Mouse (Mus musculus): ENCODE measurements around the gene Meaf6. TPM values are rescaled to one million over a fixed set of nuclear protein-coding genes. Genes with fewer than 3 reads are reported as not detected.

Meaf6 gene
- polyA plus RNA-seq (2015; fragmentation: Nextera tagmentation; extraction: Ambion mirVana): 47.1 and 50.8 TPM in 2 replicates

DNA sequence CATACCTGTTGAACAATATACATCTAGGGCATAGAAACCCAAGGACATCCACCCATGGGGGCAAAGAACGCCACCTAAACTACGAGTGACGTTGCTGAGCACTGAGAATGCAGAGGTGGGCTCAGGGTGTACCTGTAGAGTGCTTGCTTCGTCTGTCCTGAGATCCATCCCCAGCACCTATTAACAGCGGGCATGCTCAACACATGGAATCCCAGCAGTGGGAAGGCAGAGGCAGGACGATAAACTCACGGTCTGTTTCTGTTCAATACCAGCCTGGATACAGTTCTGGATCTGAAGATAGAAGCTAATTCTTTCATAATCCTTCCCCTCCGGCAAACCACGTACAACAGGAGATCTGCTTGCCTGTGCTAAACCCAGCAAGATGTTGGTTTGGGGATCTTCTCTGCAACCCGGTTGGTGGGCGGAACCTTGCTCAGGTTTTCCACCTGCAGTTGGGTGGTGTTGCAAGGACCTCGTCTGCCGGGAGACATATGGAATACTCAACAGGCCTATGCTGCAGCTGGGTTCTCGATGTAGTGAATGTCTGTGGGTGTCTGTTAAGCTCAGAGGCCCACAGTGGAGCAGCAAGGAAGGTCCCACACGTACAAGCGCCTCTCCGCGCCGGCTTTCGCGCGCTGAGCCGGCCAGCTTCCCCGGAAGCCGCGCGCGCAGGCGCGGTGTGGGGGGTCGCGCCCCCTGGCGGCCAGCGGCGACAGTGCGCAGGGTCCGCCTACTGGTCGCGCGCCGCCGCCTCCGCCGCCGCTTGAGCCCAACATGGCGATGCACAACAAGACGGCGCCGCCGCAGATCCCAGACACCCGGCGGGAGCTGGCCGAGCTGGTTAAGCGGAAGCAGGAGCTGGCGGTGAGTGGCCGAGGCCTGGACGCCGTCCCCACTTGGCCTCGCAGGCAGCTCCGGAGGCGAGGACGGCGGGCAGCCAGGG is at the start of gene Meaf6:
Meaf6 (plus strand) TSS at position 732 of the 943 bp plus-strand sequence.
- peaks cover 9% of the 10 kb centered on the region for H3K4me1 ChIP-seq (replicated peaks)
- WGBS: 1% methylated on average over 63 of the region's 63 CpGs

DNA sequence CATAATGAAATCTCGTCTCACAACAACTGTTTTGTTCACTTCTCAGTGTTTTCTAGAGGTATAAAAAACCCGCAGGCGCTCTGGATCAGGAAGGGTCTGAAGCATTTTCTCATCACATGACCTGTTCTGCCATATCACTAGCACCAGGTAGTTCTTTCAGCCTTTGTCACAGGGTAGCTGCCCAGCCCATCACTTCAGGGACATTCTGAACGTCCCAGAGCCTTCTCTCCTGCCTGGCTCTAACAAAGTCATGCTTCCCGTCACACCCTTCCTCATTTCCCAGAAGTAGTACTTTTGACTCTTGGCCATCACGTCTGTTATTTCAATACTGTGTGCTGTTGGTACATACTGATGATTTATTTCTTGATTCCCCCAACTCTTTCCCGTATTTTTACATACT is 40.5 kb upstream of the Meaf6 start:
- ATAC-seq: no peak
- WGBS: 87% methylated on average over 7 of the region's 7 CpGs

More for the DNA sequence above, at the start of gene Meaf6:
- no peaks in the 10 kb centered on the region for H3K9me3 ChIP-seq
- H3K27ac ChIP-seq: peak within 1 kb of the TSS; percentile 98
- peak within 1 kb of the TSS; percentile 92 for H3K4me3 ChIP-seq (replicated peaks)
- H3K4me2 ChIP-seq (replicated peaks): peak within 1 kb of the TSS; percentile 87
- no peaks in the 10 kb centered on the region for H3K27me3 ChIP-seq (replicated peaks)
- peaks cover 4% of the 10 kb centered on the region for H3K36me3 ChIP-seq
- peak within 1 kb of the TSS; percentile 94 for H3K9ac ChIP-seq
- ATAC-seq: peak; percentile 96

DNA sequence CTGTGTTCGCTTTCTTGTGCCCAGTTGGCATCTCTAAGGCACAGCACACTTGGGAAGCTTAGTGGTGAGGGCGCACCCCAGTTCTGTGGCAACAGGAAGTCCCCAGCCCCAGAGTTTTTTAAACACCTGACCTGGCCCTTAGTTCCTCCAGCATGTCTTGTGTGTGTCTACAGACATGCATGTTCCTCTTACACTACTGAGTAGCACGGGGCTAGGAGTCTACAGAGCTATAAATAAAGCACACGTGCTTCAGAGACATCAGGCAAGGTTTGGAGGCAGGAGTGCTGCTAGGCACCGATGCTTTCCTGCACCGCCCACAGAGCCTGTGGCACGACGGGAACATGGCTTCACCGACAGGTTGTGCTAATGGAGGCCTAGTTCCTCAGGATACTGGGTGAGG is 29.5 kb upstream of the Meaf6 start:
- no peak for ATAC-seq
- Histone ChIP-seq H3K27me3 (replicated peaks) (no peaks in the 10 kb centered on the region), H3K36me3 (peaks cover 20% of the 10 kb centered on the region), H3K4me3 (replicated peaks) (no peak overlapping the region), H3K9me3 (no peaks in the 10 kb centered on the region), H3K9ac (no peak overlapping the region), H3K27ac (no peak overlapping the region), H3K4me1 (replicated peaks) (no peaks in the 10 kb centered on the region), H3K4me2 (replicated peaks) (no peak overlapping the region)
- 84% methylated on average over 9 of the region's 9 CpGs for WGBS

More for the DNA sequence above, 40.5 kb upstream of the Meaf6 start:
- Histone ChIP-seq H3K36me3 (peaks cover 54% of the 10 kb centered on the region), H3K27me3 (replicated peaks) (no peaks in the 10 kb centered on the region), H3K4me2 (replicated peaks) (no peak overlapping the region), H3K27ac (no peak overlapping the region), H3K4me1 (replicated peaks) (no peaks in the 10 kb centered on the region), H3K4me3 (replicated peaks) (no peak overlapping the region), H3K9ac (no peak overlapping the region), H3K9me3 (no peaks in the 10 kb centered on the region)

DNA sequence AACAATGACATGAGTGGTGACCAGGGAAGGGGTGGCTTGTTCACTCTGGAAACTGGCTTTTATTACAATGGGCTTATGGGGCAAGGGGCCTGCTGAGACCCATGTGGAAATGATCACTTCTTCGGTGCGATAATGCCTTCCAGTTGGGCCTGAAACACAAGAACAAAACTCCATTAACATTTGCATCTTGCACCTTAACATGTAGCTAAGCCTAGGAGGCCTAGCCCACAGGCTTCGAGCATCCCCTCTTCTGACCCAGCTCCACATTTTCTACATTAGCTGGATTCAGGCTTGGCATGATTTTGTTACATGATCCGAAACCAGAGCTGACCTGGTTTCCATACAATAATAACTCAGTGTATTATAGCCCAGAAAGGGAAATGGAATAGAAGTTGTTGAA is 28.5 kb upstream of the Meaf6 start:
- 97% methylated on average over 4 of the region's 4 CpGs for WGBS
- Histone ChIP-seq H3K27me3 (replicated peaks) (no peaks in the 10 kb centered on the region), H3K27ac (no peak overlapping the region), H3K4me1 (replicated peaks) (no peaks in the 10 kb centered on the region), H3K9me3 (no peaks in the 10 kb centered on the region), H3K36me3 (peaks cover 20% of the 10 kb centered on the region), H3K9ac (no peak overlapping the region), H3K4me3 (replicated peaks) (no peak overlapping the region), H3K4me2 (replicated peaks) (no peak overlapping the region)
- ATAC-seq: no peak

DNA sequence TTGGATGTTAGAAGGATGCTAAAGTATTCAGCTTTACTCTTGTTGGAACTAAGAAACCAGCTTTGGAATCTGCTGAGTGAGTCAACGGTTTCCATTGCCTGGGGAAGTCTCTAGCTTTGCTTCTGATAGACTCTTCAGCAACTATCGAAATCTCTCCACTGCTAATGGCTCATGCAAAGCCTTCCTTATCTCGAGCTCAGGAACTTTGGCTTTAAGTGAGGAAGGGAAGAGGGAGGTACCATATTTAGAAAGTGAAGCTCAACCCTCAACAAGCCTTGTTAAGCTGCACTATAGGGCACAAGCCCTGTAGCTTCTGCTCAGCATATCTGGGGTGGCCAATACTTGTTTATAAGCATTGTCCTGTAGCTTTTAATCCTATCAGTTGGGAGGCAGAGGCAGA is 27.7 kb upstream of the Meaf6 start:
- H3K36me3 ChIP-seq: peaks cover 16% of the 10 kb centered on the region
- whole genome bisulfite sequencing: 46% methylated on average over 3 of the region's 3 CpGs
- H3K27me3 ChIP-seq (replicated peaks): no peaks in the 10 kb centered on the region
- H3K9me3 ChIP-seq: no peaks in the 10 kb centered on the region
- H3K4me3 ChIP-seq (replicated peaks): no peak overlapping the region
- H3K4me2 ChIP-seq (replicated peaks): no peak overlapping the region
- H3K9ac ChIP-seq: no peak overlapping the region
- ATAC-seq: no peak
- H3K4me1 ChIP-seq (replicated peaks): no peaks in the 10 kb centered on the region
- H3K27ac ChIP-seq: no peak overlapping the region

DNA sequence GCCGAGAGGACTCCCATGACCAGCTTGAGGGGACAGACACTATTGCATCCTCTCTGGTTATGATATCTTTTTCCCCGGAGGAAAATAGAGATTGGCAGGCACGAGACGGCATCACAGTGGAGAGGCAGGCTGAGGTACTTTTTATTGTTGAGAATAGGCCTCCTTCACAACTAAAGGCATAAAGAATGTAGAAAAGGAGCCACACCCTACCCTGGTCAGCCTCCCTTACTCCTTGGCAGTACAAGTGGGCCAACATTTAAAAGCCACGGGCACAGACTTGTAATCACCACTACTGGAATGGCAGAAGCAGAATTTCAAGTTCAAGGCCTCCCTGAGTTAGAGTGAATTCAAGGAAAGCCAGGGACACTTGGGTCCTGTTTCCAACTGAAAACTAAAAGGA is 26.9 kb upstream of the Meaf6 start:
- 56% methylated on average over 5 of the region's 5 CpGs for WGBS
- Histone ChIP-seq H3K4me3 (replicated peaks) (no peak overlapping the region), H3K4me1 (replicated peaks) (no peaks in the 10 kb centered on the region), H3K36me3 (0 out of 2 replicates have a peak, but pooled peaks cover 12% of the 10 kb centered on the region), H3K27ac (no peak overlapping the region), H3K9ac (no peak overlapping the region), H3K27me3 (replicated peaks) (no peaks in the 10 kb centered on the region), H3K9me3 (no peaks in the 10 kb centered on the region), H3K4me2 (replicated peaks) (no peak overlapping the region)
- no peak for ATAC-seq

DNA sequence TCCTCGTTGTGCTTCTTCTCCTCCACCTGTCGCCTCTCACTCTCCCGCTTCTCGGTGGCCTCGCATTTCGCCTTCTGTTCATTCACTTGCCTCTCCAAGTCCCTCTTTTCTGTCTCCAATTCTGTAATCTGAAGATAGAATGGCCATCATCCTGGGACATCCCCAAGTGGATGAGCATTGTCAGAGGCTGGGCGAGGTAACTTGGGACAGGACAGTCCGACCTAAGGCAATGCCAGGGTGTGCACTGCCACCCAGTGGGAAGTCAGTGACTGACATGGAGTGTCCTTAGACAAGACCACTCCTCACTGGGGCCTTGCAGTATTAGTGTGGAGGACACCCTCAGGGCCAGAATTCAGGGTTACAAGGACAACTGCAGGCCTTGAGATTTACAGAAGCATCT is 25.9 kb upstream of the Meaf6 start:
- no peak overlapping the region for H3K4me3 ChIP-seq (replicated peaks)
- H3K27me3 ChIP-seq (replicated peaks): no peaks in the 10 kb centered on the region
- peak overlapping the region; percentile 51 for H3K4me2 ChIP-seq (replicated peaks)
- H3K9ac ChIP-seq: no peak overlapping the region
- ATAC-seq: peak; percentile 81
- H3K27ac ChIP-seq: no peak overlapping the region
- H3K36me3 ChIP-seq: 0 out of 2 replicates have a peak, but pooled peaks cover 7% of the 10 kb centered on the region
- H3K4me1 ChIP-seq (replicated peaks): no peaks in the 10 kb centered on the region
- WGBS: 2% methylated on average over 8 of the region's 8 CpGs
- H3K9me3 ChIP-seq: no peaks in the 10 kb centered on the region

DNA sequence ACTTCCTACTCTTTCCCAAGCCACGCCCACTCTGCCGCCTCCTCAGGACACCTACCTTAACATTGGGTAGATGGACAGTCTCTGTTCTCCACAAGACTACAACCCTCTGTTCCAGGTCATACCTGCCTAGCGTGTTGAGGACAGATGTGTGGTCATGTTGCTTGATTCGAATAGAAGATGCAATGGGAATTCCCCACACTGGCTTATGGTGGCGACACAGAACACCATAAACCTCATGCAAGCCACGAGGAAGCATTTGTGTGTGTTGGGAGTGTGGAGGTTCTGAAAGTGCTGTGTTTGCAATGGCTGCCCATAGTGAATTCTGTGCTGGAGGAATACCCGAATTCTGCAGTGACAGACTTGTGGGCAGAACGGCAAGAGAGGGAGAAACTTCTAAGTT is 21.1 kb upstream of the Meaf6 start:
- Histone ChIP-seq H3K4me3 (replicated peaks) (no peak overlapping the region), H3K27ac (no peak overlapping the region), H3K4me1 (replicated peaks) (peaks cover 11% of the 10 kb centered on the region; the same call in 1 of the 2 replicates), H3K4me2 (replicated peaks) (no peak overlapping the region), H3K9me3 (no peaks in the 10 kb centered on the region), H3K9ac (no peak overlapping the region), H3K27me3 (replicated peaks) (no peaks in the 10 kb centered on the region), H3K36me3 (peaks cover 3% of the 10 kb centered on the region; the same call in 1 of the 2 replicates)
- no peak for ATAC-seq
- WGBS: 70% methylated on average over 8 of the region's 8 CpGs

DNA sequence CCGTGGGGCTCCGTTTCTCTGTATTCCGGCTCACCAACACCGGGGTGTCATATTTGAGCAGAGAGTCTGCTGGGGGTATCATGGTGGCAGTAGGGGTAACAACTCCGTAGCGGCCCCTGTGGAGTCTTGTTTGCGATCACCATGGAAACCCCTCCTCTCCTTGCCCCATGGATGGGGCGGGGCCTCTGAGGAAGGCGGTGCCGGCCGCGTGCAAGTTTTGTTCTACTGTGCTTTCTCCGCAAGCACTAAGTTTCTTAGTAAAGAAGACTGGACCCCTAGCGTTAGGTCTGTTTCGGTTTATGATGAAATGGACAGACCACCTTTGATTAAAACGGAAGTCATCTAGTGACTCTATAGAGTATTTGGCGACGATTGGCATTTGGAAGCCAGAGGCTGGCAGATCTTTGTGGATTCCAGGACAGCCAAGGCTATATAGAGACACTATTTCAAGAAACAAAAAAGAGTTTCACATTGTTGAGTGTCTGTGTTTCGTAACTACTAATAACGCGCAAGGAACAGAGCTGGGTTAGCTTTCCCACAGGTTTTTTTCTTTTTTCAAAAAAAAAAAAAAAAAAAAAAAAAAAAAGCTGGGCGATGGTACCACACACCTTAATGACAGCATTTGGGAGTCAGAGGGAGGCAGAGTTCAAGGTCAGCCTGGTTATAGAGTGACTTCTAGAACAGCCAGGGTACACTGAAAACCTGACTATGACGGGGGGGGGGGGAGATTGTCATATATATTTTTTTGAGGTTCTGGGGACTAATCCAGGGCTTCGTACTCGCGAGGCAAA is 19.2 kb upstream of the Meaf6 start, which contains the start of gene Dnali1:
Dnali1 (minus strand) TSS at position 187 of the 791 bp plus-strand sequence.
- 3% methylated on average over 26 of the region's 26 CpGs for WGBS
- peak; percentile 46 for ATAC-seq
- H3K36me3 ChIP-seq: peaks cover 9% of the 10 kb centered on the region
- H3K4me1 ChIP-seq (replicated peaks): peaks cover 11% of the 10 kb centered on the region; the same call in 1 of the 2 replicates
- H3K27ac ChIP-seq: no peak within 1 kb of the TSS
- no peaks in the 10 kb centered on the region for H3K27me3 ChIP-seq (replicated peaks)
- H3K9me3 ChIP-seq: no peaks in the 10 kb centered on the region
- H3K4me3 ChIP-seq (replicated peaks): peak within 1 kb of the TSS; percentile 87
- H3K4me2 ChIP-seq (replicated peaks): peak within 1 kb of the TSS; percentile 82
- peak within 1 kb of the TSS; percentile 89 for H3K9ac ChIP-seq

DNA sequence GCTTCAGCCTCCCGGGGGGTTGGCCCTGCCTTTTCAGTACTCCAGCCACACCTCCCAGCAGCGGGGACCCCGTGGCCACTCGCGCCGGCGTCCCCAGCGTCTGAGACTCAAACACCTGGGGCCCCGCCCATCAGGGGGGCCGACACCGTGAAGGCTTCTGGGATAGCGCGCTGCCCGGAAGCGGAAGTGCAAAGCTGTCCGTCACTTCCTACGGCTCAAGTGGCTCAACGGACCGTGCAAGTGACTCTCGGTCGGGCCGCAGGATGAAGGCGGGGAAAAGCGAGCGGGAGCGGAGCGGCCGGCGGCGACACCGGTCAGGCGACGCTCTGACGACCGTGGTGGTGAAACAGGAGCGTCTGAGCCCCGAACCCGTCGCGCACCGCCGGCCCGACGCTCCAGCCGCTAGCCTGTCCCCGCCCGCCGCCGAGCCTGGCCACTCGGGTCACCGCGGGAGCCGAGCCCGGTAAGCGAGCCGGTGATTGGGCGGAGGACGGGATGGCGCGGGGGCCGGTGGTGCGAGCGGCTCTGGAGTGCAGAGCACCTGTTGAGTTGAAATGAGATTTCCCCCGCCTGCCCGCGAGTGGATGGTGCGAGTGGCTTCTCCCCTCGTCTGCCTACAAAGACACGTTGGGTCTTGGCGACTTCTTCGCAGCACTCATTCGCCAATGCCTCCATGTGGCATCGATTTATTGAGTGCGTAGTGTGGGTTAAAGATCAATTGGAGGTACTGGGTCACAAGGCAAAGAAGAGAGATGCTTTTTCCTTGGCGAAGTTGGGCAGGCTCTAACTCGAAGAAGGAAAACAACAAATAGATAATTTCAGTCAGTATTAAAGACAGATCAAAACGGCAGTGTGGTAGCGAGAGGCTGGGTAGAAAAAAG is 18.2 kb upstream of the Meaf6 start, which contains the start of gene Snip1:
Snip1 (plus strand) TSS at position 183 of the 881 bp plus-strand sequence.
- ATAC-seq: peak; percentile 96
- H3K9ac ChIP-seq: peak within 1 kb of the TSS; percentile 89
- peaks cover 11% of the 10 kb centered on the region; the same call in 1 of the 2 replicates for H3K4me1 ChIP-seq (replicated peaks)
- peak within 1 kb of the TSS; percentile 60; the same call in 1 of the 2 replicates for H3K27ac ChIP-seq
- peak within 1 kb of the TSS; percentile 82 for H3K4me2 ChIP-seq (replicated peaks)
- H3K36me3 ChIP-seq: peaks cover 19% of the 10 kb centered on the region
- H3K27me3 ChIP-seq (replicated peaks): no peaks in the 10 kb centered on the region
- H3K9me3 ChIP-seq: no peaks in the 10 kb centered on the region
- WGBS: under 1% methylated on average over 78 of the region's 78 CpGs
- H3K4me3 ChIP-seq (replicated peaks): peak within 1 kb of the TSS; percentile 87

DNA sequence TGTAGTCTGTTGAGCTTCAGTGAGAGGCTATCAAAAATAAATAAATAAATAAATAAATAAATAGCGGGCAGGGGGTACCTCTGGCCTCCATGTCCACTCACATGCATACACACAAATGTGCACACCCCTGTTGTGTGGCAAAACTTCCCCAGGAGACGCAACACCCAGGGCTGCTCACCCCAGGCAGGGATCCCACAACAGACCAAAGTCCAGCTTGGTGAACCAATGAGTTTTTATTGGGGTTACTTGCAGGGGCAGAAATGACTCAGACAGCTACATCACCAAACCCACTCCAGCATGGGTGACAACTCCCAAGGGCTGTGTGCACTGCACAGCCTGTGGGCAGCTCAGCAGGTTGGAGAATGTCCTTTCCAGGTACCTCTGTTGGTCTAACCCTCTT is 7.2 kb upstream of the Meaf6 start:
- Histone ChIP-seq H3K4me3 (replicated peaks) (no peak overlapping the region), H3K27me3 (replicated peaks) (no peaks in the 10 kb centered on the region), H3K9ac (no peak overlapping the region), H3K36me3 (peaks cover 16% of the 10 kb centered on the region), H3K9me3 (no peaks in the 10 kb centered on the region), H3K4me1 (replicated peaks) (no peaks in the 10 kb centered on the region), H3K27ac (no peak overlapping the region), H3K4me2 (replicated peaks) (no peak overlapping the region)
- 71% methylated on average over 2 of the region's 2 CpGs for WGBS
- ATAC-seq: peak; percentile 81
